Mouse (Mus musculus) bone marrow macrophage, adult 2 months (primary cell): ENCODE results near the gene Agap1.

ENCODE experiments used
- CTCF ChIP-seq: IDR thresholded peaks from 2 replicates; pipeline ENCODE4 v1.5.1; 2012; ENCODE audit warnings: low read depth, mild to moderate bottlenecking, low read length, moderate library complexity
- POLR2A ChIP-seq: IDR thresholded peaks from 2 replicates; pipeline ENCODE4 v1.6.1; 2012; ENCODE audit warnings: mild to moderate bottlenecking, low read depth, low read length, borderline replicate concordance

DNA sequence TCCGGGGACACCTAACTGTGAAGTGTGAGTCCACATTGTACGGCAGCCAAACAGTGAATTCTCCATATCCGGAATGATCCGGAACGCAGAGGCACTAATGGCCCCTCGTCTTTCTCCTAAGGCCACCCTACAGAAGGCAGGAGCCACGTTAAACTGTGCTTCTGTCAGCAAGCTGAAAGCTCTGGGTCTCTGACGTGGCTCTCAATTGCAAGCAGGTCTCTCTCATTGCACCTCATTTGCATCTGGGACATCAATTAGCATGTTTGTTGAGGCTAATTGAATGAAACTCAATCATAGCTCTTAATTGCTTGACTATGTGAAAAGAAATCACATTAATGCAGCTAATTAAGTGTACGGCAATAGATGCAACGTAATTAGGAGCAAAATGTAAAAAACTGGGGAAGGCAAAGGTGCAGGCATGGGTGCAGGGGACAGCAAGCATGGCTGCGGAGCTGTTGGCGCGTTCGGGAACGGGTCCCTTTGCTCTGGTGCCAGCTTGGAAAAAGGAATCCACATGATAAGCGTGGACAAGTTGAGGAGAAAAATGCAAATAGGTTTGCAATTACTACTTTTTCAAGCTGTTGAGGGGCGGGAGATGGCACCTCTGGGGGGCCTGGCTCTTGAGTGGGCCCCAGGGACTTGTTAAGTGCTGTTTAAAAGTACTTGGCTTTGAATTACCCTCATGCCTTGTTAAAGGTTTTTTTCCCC lies 284.6 kb downstream of the Agap1 start:
- TF ChIP-seq CTCF (no peak), POLR2A (no peak)
